17 mouse cellular contexts compared by ENCODE assay signal in the genomic region with DNA sequence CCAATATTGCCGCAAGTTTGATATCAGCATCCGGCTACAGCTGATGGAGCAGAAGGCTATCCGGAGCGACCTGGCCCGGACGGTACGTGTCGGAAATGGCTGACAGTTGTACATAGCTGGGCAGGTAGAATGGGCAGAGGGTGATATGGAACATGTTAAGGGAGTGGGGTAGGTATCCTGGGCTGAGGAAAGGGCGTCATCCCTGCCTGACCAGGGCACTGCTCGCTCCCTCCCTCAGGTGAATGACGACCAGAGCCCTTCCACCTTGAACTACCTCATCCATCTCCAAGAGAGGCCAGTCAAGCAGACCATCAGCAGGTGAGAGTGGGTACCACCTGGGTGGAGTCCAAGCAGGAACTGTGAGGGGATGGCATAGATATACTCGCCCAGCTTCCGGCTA. TPM values are rescaled to one million over a fixed set of nuclear protein-coding genes. Genes with fewer than 3 reads are reported as not detected.
DNase-seq lines count a peak whose midpoint lies in the region; ATAC-seq and TF ChIP-seq lines count a peak whose summit lies in the region.
"Had no signal": no experiment of that assay in that cellular context is flagged by ENCODE, and none has a peak within 500 bp of the region (broad histone marks: within the 10 kb centered on the region; RNA-seq: fewer than 3 reads in every experiment).

No protein-coding gene starts in this region.

- peak overlapping the region; percentile 56; the same call in 1 of the 2 replicates for H3K27ac ChIP-seq in forebrain, embryonic 10.5 days
- no peak overlapping the region for H3K27ac ChIP-seq in forebrain, embryonic 13.5 days
- peak overlapping the region; percentile 83 for H3K27ac ChIP-seq in heart, embryonic 13.5 days (replicated peaks)
- peak overlapping the region; percentile 67 for H3K27ac ChIP-seq in kidney, postnatal 0 days
- H3K27ac ChIP-seq in brown adipose tissue, adult 24 weeks (replicated peaks; ENCODE audit: low read depth, low read length): peak overlapping the region; percentile 96
- H3K27ac ChIP-seq: limb, embryonic 12.5 days; liver, embryonic 13.5 days had no signal

- no peaks in the 10 kb centered on the region for H3K27me3 ChIP-seq in forebrain, embryonic 10.5 days (ENCODE audit: poor library complexity, severe bottlenecking)
- no peaks in the 10 kb centered on the region for H3K27me3 ChIP-seq in forebrain, embryonic 13.5 days
- H3K27me3 ChIP-seq in heart, embryonic 13.5 days (replicated peaks): no peaks in the 10 kb centered on the region
- no peaks in the 10 kb centered on the region for H3K27me3 ChIP-seq in kidney, postnatal 0 days (ENCODE audit: insufficient read depth, low read length)
- H3K27me3 ChIP-seq: limb, embryonic 12.5 days; liver, embryonic 13.5 days had no signal

- no peak for TF ChIP-seq CTCF in kidney, postnatal 0 days (IDR thresholded peaks at IDR 0.05; ENCODE audit: low read depth)

- H3K9me3 ChIP-seq in forebrain, embryonic 10.5 days: no peaks in the 10 kb centered on the region
- H3K9me3 ChIP-seq in forebrain, embryonic 13.5 days (replicated peaks): no peaks in the 10 kb centered on the region
- no peaks in the 10 kb centered on the region for H3K9me3 ChIP-seq in heart, embryonic 13.5 days
- no peaks in the 10 kb centered on the region for H3K9me3 ChIP-seq in kidney, postnatal 0 days (replicated peaks; ENCODE audit: low read length)
- H3K9me3 ChIP-seq: liver, embryonic 13.5 days had no signal

- ATAC-seq in forebrain, embryonic 13.5 days: no peak
- ATAC-seq in heart, embryonic 13.5 days (ENCODE audit: extremely low read depth, insufficient number of reproducible peaks, low FRiP score, low TSS enrichment): no peak
- no peak for ATAC-seq in kidney, postnatal 0 days (replicated peaks; ENCODE audit: low FRiP score, low read depth)

- H3K9ac ChIP-seq in forebrain, embryonic 13.5 days: no peak overlapping the region
- no peak overlapping the region for H3K9ac ChIP-seq in heart, embryonic 13.5 days
- no peak overlapping the region for H3K9ac ChIP-seq in kidney, postnatal 0 days (ENCODE audit: low read depth, low read length)
- H3K9ac ChIP-seq: limb, embryonic 12.5 days; liver, embryonic 13.5 days had no signal

- peaks cover 94% of the 10 kb centered on the region for H3K36me3 ChIP-seq in forebrain, embryonic 10.5 days (replicated peaks)
- H3K36me3 ChIP-seq in forebrain, embryonic 13.5 days (ENCODE audit: poor library complexity, severe bottlenecking): peaks cover 90% of the 10 kb centered on the region
- peaks cover 44% of the 10 kb centered on the region for H3K36me3 ChIP-seq in heart, embryonic 13.5 days
- H3K36me3 ChIP-seq in kidney, postnatal 0 days (ENCODE audit: insufficient read depth, low read length): no peaks in the 10 kb centered on the region
- H3K36me3 ChIP-seq: liver, embryonic 13.5 days had no signal

- DNase-seq in forebrain, embryonic 10.5 days (ENCODE audit: extremely low spot score, low spot score): no peak
- no peak for DNase-seq in heart, adult 8-10 months (ENCODE audit: low spot score)
- DNase-seq in kidney, postnatal 0 days (ENCODE audit: low spot score): no peak
- no peak for DNase-seq in kidney, adult 8-10 months
- no peak for DNase-seq in spleen, postnatal 10 days (ENCODE audit: low spot score in 2 of 2)
- DNase-seq: adrenal gland, adult 2 months; cerebellum, adult 8-10 months; gastrocnemius, postnatal 10 days; kidney, adult 18-20 months; liver, embryonic 13.5 days; lung, postnatal 14 days; retina, postnatal 1 day; thymus, postnatal 14 days had no signal

- 95% methylated on average over 13 of the region's 13 CpGs for WGBS in forebrain, embryonic 10.5 days
- 95% methylated on average over 13 of the region's 13 CpGs for WGBS in forebrain, embryonic 13.5 days
- 88% methylated on average over 13 of the region's 13 CpGs for WGBS in heart, embryonic 13.5 days
- WGBS in kidney, postnatal 0 days: 89% methylated on average over 13 of the region's 13 CpGs

- no peak overlapping the region for H3K4me3 ChIP-seq in forebrain, embryonic 10.5 days
- no peak overlapping the region for H3K4me3 ChIP-seq in forebrain, embryonic 13.5 days
- H3K4me3 ChIP-seq in heart, embryonic 13.5 days: no peak overlapping the region
- no peak overlapping the region for H3K4me3 ChIP-seq in kidney, postnatal 0 days (replicated peaks; ENCODE audit: low read depth, low read length)
- H3K4me3 ChIP-seq in brown adipose tissue, adult 24 weeks (ENCODE audit: insufficient read depth, low read depth, low read length): no peak overlapping the region
- H3K4me3 ChIP-seq: limb, embryonic 12.5 days; liver, embryonic 13.5 days had no signal

- peaks cover 71% of the 10 kb centered on the region for H3K4me1 ChIP-seq in forebrain, embryonic 10.5 days
- peaks cover 55% of the 10 kb centered on the region for H3K4me1 ChIP-seq in forebrain, embryonic 13.5 days
- H3K4me1 ChIP-seq in heart, embryonic 13.5 days: peaks cover 80% of the 10 kb centered on the region
- H3K4me1 ChIP-seq in kidney, postnatal 0 days (replicated peaks; ENCODE audit: insufficient read depth, low read length): no peaks in the 10 kb centered on the region; the same call in 1 of the 2 replicates
- H3K4me1 ChIP-seq in brown adipose tissue, adult 24 weeks (ENCODE audit: control insufficient read depth, insufficient read depth, insufficient read length, low read length): peaks cover 55% of the 10 kb centered on the region

- no peak overlapping the region for H3K4me2 ChIP-seq in forebrain, embryonic 13.5 days
- no peak overlapping the region for H3K4me2 ChIP-seq in heart, embryonic 13.5 days
- no peak overlapping the region for H3K4me2 ChIP-seq in kidney, postnatal 0 days (ENCODE audit: low read length)
- H3K4me2 ChIP-seq: limb, embryonic 12.5 days; liver, embryonic 13.5 days had no signal

RNA-seq across cellular contexts. Expression of a gene that starts 29.1 kb away (rescaled TPM):
- 13.6 and 13.7 TPM in 2 replicates for polyA plus RNA-seq in forebrain, embryonic 10.5 days (2016; fragmentation: Nextera tagmentation; extraction: Ambion mirVana)
- polyA plus RNA-seq in forebrain, embryonic 13.5 days (2015; fragmentation: Nextera tagmentation; extraction: Ambion mirVana): 15.5 and 15.9 TPM in 2 replicates
- polyA plus RNA-seq in heart, embryonic 13.5 days (2015; fragmentation: Nextera tagmentation; extraction: Ambion mirVana): 8.5 and 9.5 TPM in 2 replicates
- 10 to 100 TPM; 19.2 to 20.8 (median 19.9) TPM for total RNA-seq in heart, adult 8-10 months (2022)
- 3.0 and 3.2 TPM in 2 replicates for polyA plus RNA-seq in kidney, postnatal 0 days (2015; fragmentation: Nextera tagmentation; extraction: Ambion mirVana)
- polyA plus RNA-seq in brown adipose tissue, adult 24 weeks (2012; ENCODE audit: insufficient read depth, insufficient read length, missing spikeins): 1.1 and 1.5 TPM in 2 replicates

RNA-seq across cellular contexts. Expression of a gene that starts 44.2 kb away (rescaled TPM):
- 38.5 and 38.8 TPM in 2 replicates for polyA plus RNA-seq in forebrain, embryonic 10.5 days (2016; fragmentation: Nextera tagmentation; extraction: Ambion mirVana)
- 44.8 and 46.3 TPM in 2 replicates for polyA plus RNA-seq in forebrain, embryonic 13.5 days (2015; fragmentation: Nextera tagmentation; extraction: Ambion mirVana)
- polyA plus RNA-seq in heart, embryonic 13.5 days (2015; fragmentation: Nextera tagmentation; extraction: Ambion mirVana): 19.2 and 23.4 TPM in 2 replicates
- 10 to 100 TPM; 19.5 to 30.7 (median 22.6) TPM for total RNA-seq in heart, adult 8-10 months (2022)
- polyA plus RNA-seq in kidney, postnatal 0 days (2015; fragmentation: Nextera tagmentation; extraction: Ambion mirVana): 16.7 and 17.5 TPM in 2 replicates
- polyA plus RNA-seq in brown adipose tissue, adult 24 weeks (2012; ENCODE audit: insufficient read depth, insufficient read length, missing spikeins): 12.0 and 13.5 TPM in 2 replicates

RNA-seq across cellular contexts. Expression of a gene that starts 56.4 kb away (rescaled TPM):
- 59.1 and 59.3 TPM in 2 replicates for polyA plus RNA-seq in forebrain, embryonic 10.5 days (2016; fragmentation: Nextera tagmentation; extraction: Ambion mirVana)
- 34.8 and 38.6 TPM in 2 replicates for polyA plus RNA-seq in forebrain, embryonic 13.5 days (2015; fragmentation: Nextera tagmentation; extraction: Ambion mirVana)
- 24.2 and 24.8 TPM in 2 replicates for polyA plus RNA-seq in heart, embryonic 13.5 days (2015; fragmentation: Nextera tagmentation; extraction: Ambion mirVana)
- total RNA-seq in heart, adult 8-10 months (2022): 10 to 100 TPM; 20.8 to 24.3 (median 21.7) TPM
- polyA plus RNA-seq in kidney, postnatal 0 days (2015; fragmentation: Nextera tagmentation; extraction: Ambion mirVana): 27.2 and 29.5 TPM in 2 replicates
- 61.9 and 64.2 TPM in 2 replicates for polyA plus RNA-seq in brown adipose tissue, adult 24 weeks (2012; ENCODE audit: insufficient read depth, insufficient read length, missing spikeins)
